31 mouse cellular contexts compared by ENCODE assay signal in the genomic region with DNA sequence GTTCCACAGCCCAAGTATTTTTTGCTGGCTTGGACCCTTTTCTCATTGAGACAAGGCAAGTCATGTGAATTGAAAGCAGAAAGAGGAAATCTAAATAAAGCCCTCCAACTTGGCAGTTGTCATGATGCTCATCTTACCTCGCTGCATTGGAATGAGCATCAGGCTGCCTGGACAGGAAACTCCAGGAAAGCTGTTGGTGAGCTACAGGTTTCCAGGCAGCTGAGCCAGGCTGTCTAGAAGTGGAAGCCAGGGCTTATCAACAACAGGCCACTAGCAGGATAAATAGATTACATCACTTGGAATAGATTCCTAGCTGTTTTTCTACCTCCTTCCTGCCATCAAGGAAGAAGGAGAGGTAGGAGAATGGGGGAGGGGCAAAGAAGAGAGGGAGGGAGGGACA. TPM values are rescaled to one million over a fixed set of nuclear protein-coding genes. Genes with fewer than 3 reads are reported as not detected.
DNase-seq lines count a peak whose midpoint lies in the region; ATAC-seq and TF ChIP-seq lines count a peak whose summit lies in the region.
"Had no signal": no experiment of that assay in that cellular context is flagged by ENCODE, and none has a peak within 500 bp of the region (broad histone marks: within the 10 kb centered on the region; RNA-seq: fewer than 3 reads in every experiment).

No protein-coding gene starts in this region.

- 0 out of 2 replicates have a peak, but pooled peaks have one; percentile 41 for ATAC-seq in heart, embryonic 16.5 days (replicated peaks; ENCODE audit: extremely low read depth, insufficient read depth, low FRiP score)
- ATAC-seq: forebrain, embryonic 16.5 days; hindbrain, postnatal 0 days; intestine, embryonic 15.5 days; liver, embryonic 12.5 days; liver, postnatal 0 days had no signal

- WGBS in heart, embryonic 16.5 days = 32% methylated on average over 1 of the region's 1 CpGs

- intact Hi-C loops in gastrocnemius, adult 2 months (cut with DNase I) = no loop called here
- intact Hi-C loops in heart, postnatal 25 days (cut with DNase I) = no loop called here

- no peaks in the 10 kb centered on the region for H3K36me3 ChIP-seq in heart, embryonic 16.5 days (ENCODE audit: control insufficient read depth, insufficient read depth)
- H3K36me3 ChIP-seq: embryonic facial prominence, embryonic 13.5 days; hindbrain, embryonic 12.5 days; intestine, embryonic 15.5 days; liver, embryonic 12.5 days; neural tube, embryonic 12.5 days had no signal

- H3K9me3 ChIP-seq in heart, embryonic 16.5 days (replicated peaks; ENCODE audit: control insufficient read depth, low read length) = peaks cover 3% of the 10 kb centered on the region; the same call in 1 of the 2 replicates
- H3K9me3 ChIP-seq: intestine, embryonic 15.5 days; liver, embryonic 12.5 days; neural tube, embryonic 12.5 days had no signal

- no peak overlapping the region for H3K4me2 ChIP-seq in heart, embryonic 16.5 days (ENCODE audit: low read depth, low read length)
- H3K4me2 ChIP-seq: embryonic facial prominence, embryonic 13.5 days; hindbrain, embryonic 12.5 days; intestine, embryonic 15.5 days; liver, embryonic 12.5 days; midbrain, embryonic 11.5 days; neural tube, embryonic 12.5 days had no signal

- no peak overlapping the region for H3K9ac ChIP-seq in heart, embryonic 16.5 days (ENCODE audit: low read length)
- H3K9ac ChIP-seq: embryonic facial prominence, embryonic 13.5 days; hindbrain, embryonic 12.5 days; intestine, embryonic 15.5 days; liver, embryonic 12.5 days; liver, postnatal 0 days; neural tube, embryonic 12.5 days had no signal

- no peaks in the 10 kb centered on the region for H3K27me3 ChIP-seq in heart, embryonic 16.5 days (ENCODE audit: control insufficient read depth, insufficient read depth, low read length)
- H3K27me3 ChIP-seq: embryonic facial prominence, embryonic 13.5 days; hindbrain, embryonic 12.5 days; intestine, embryonic 15.5 days; liver, embryonic 12.5 days; neural tube, embryonic 12.5 days had no signal

- peak; percentile 24 for DNase-seq in gastrocnemius, adult 2 months
- DNase-seq in gastrocnemius, adult 8-10 months (ENCODE audit: low spot score in 2 of 2) = no peak
- DNase-seq in heart, postnatal 25 days (ENCODE audit: low spot score) = no peak
- DNase-seq in Muller cell, postnatal 12 days (ENCODE audit: inconsistent ontology term) = peak; percentile 36
- peak; percentile 54 for DNase-seq in lung, postnatal 36 days
- no peak for DNase-seq in right cerebral cortex, postnatal 10 days (ENCODE audit: low spot score in 2 of 2)
- DNase-seq: adrenal gland, postnatal 14 days; cerebellum, adult 11 months; cerebellum, adult 9-11 months; embryo, embryonic 11 days; gastrocnemius, postnatal 36 days; heart, postnatal 36 days; kidney, adult 9 months; kidney, postnatal 10 days; layer of hippocampus, postnatal 36 days; left cerebral cortex, postnatal 4 days; liver, postnatal 0 days; thymus, postnatal 4 days had no signal

- peaks cover 9% of the 10 kb centered on the region for H3K4me1 ChIP-seq in heart, embryonic 16.5 days (ENCODE audit: control insufficient read depth, insufficient read depth, low read length)
- H3K4me1 ChIP-seq: liver, embryonic 12.5 days; neural tube, embryonic 12.5 days had no signal

- H3K27ac ChIP-seq in gastrocnemius, adult 2 months = no peak overlapping the region
- peak overlapping the region; percentile 54; the same call in 1 of the 2 replicates for H3K27ac ChIP-seq in heart, embryonic 16.5 days (ENCODE audit: low read length)
- H3K27ac ChIP-seq: embryonic facial prominence, embryonic 13.5 days; hindbrain, embryonic 12.5 days; hindbrain, postnatal 0 days; intestine, embryonic 15.5 days; liver, embryonic 12.5 days; neural tube, embryonic 12.5 days had no signal

- no peak for TF ChIP-seq CTCF in gastrocnemius, adult 2 months (IDR thresholded peaks at IDR 0.05)

- H3K4me3 ChIP-seq in gastrocnemius, adult 2 months = no peak overlapping the region
- no peak overlapping the region for H3K4me3 ChIP-seq in heart, embryonic 16.5 days (ENCODE audit: low read length)
- H3K4me3 ChIP-seq: embryonic facial prominence, embryonic 13.5 days; erythroblast, embryonic 14.5 days; hindbrain, embryonic 12.5 days; intestine, embryonic 15.5 days; liver, embryonic 12.5 days; myocyte; neural tube, embryonic 12.5 days had no signal

RNA-seq across cellular contexts. Expression of a gene that starts 19.9 kb away (rescaled TPM):
- total RNA-seq in gastrocnemius, adult 2 months (2021) = 1 to 10 TPM in 1 of 2 experiments, under 1 TPM in 1; 0.64 to 2.4 TPM
- total RNA-seq in gastrocnemius, adult 8-10 months (2022) = 1 to 10 TPM in 1 of 4 experiments, under 1 TPM in 3; 0.70 to 1.7 (median 0.97) TPM
- 1.7 and 1.9 TPM in 2 replicates for polyA plus RNA-seq in heart, embryonic 16.5 days (2015; fragmentation: Nextera tagmentation; extraction: Ambion mirVana)
- under 1 TPM; 0.67 to 0.83 TPM for total RNA-seq in heart, postnatal 25 days (2021)
- total RNA-seq: megakaryocyte, adult 5-6 weeks; MEL had no signal
- polyA plus RNA-seq: erythroblast, embryonic 14.5 days had no signal

RNA-seq across cellular contexts. Expression of a gene that starts 57.0 kb away (rescaled TPM):
- total RNA-seq in gastrocnemius, adult 2 months (2021) = 1 to 10 TPM; 1.4 to 1.8 TPM
- 1 to 10 TPM; 1.6 to 2.1 (median 1.8) TPM for total RNA-seq in gastrocnemius, adult 8-10 months (2022)
- 3.2 and 3.4 TPM in 2 replicates for polyA plus RNA-seq in heart, embryonic 16.5 days (2015; fragmentation: Nextera tagmentation; extraction: Ambion mirVana)
- total RNA-seq in heart, postnatal 25 days (2021) = 1 to 10 TPM; 2.4 TPM

Comparison
In these comparisons a context has a peak if more than half of its experiments do, and no peak if none do; other contexts are left out.
1. DNase-seq: peak in gastrocnemius, adult 2 months (single experiment), Muller cell, postnatal 12 days (single experiment) and lung, postnatal 36 days (single experiment); none in gastrocnemius, adult 8-10 months (0 of 2), heart, postnatal 25 days (single experiment) and right cerebral cortex, postnatal 10 days (0 of 2).